Mouse (Mus musculus) C2C12 (cell line): ENCODE data around the gene Grid1. TPM values are rescaled to one million over a fixed set of nuclear protein-coding genes. Genes with fewer than 3 reads are reported as not detected.

ENCODE experiments used
- H3K27me3 ChIP-seq: one replicate; pipeline ENCODE4 v1.6.1; 2011; ENCODE audit not compliant: control insufficient read depth, insufficient read depth, insufficient read length
- H3K36me3 ChIP-seq: one replicate; pipeline ENCODE4 v1.6.1; 2011; ENCODE audit not compliant: control insufficient read depth, insufficient read depth
- H3K4me3 ChIP-seq: one replicate; pipeline ENCODE4 v1.5.1; 2011; ENCODE audit warnings: mild to moderate bottlenecking, control low read depth; ENCODE audit not compliant: poor library complexity, insufficient read depth, severe bottlenecking
- H3K79me2 ChIP-seq: one replicate; pipeline ENCODE4 v1.6.1; 2011; ENCODE audit not compliant: control insufficient read depth, insufficient read depth
- H3K79me3 ChIP-seq: one replicate; pipeline ENCODE4 v1.6.1; 2011; ENCODE audit warnings: low read depth, control low read depth
- H3ac ChIP-seq: one replicate; pipeline ENCODE3; 2011; ENCODE audit warnings: low read depth; ENCODE audit not compliant: control insufficient read depth, insufficient read length
- CEBPB ChIP-seq: IDR thresholded peaks from one replicate; pipeline ENCODE4 v1.6.1; 2011; ENCODE audit warnings: low read depth, mild to moderate bottlenecking, control low read depth, moderate library complexity
- CTCF ChIP-seq: IDR thresholded peaks from one replicate; pipeline ENCODE4 v1.5.1; 2011; ENCODE audit not compliant: control insufficient read depth, insufficient read depth, insufficient read length
- FOSL1 ChIP-seq: IDR thresholded peaks from one replicate; pipeline ENCODE4 v1.8.0; 2011; ENCODE audit warnings: mild to moderate bottlenecking, low read length; ENCODE audit not compliant: poor library complexity, insufficient read depth, severe bottlenecking
- MAX ChIP-seq: IDR thresholded peaks from one replicate; pipeline ENCODE4 v1.6.1; 2011; ENCODE audit warnings: mild to moderate bottlenecking, control low read depth
- MYOD1 ChIP-seq: IDR thresholded peaks from one replicate; pipeline ENCODE4 v1.6.1; 2011; ENCODE audit warnings: low read depth; ENCODE audit not compliant: control insufficient read depth, insufficient read length
- MYOG ChIP-seq: IDR thresholded peaks from one replicate; pipeline ENCODE4 v1.6.1; 2011; ENCODE audit not compliant: control insufficient read depth, insufficient read length; ENCODE audit errors: extremely low read depth
- USF1 ChIP-seq: IDR thresholded peaks from one replicate; pipeline ENCODE4 v1.6.1; 2011; ENCODE audit warnings: low read depth, mild to moderate bottlenecking, control low read depth, moderate library complexity
- polyA plus RNA-seq: library from polyadenylated mRNA; unstranded; fragments of >200 nt; fragmentation: generic; extraction: Trizol; gene quantifications from one replicate; pipeline ENCODE4 v1.2.1, GENCODE M21; 2012; ENCODE audit warnings: missing spikeins

Gene Grid1
- polyA plus RNA-seq, 1 experiment, result 0.04 TPM

- Histone ChIP-seq H3K4me3 (no peak overlapping the region), H3K79me2 (no peaks in the 10 kb centered on the region), H3K79me3 (no peaks in the 10 kb centered on the region), H3K36me3 (no peaks in the 10 kb centered on the region), H3K27me3 (no peaks in the 10 kb centered on the region), H3ac (no peak overlapping the region)
- no peak for TF ChIP-seq MYOG
- TF ChIP-seq MAX, result no peak
Measured at GRCm38 (mm10) chr14:34868513-34869260, 48.8 kb downstream of the Grid1 start.

- no peaks in the 10 kb centered on the region for H3K79me3 ChIP-seq
- TF ChIP-seq MYOG (no peak), MYOD1 (no peak), USF1 (no peak), MAX (no peak), FOSL1 (no peak), CEBPB (no peak), CTCF (no peak)
Measured at GRCm38 (mm10) chr14:34879996-34880395, 60.1 kb downstream of the Grid1 start.

GRCm38 (mm10) chr14:34880431-34881421 is 60.8 kb downstream of the Grid1 start:
- no peaks in the 10 kb centered on the region for H3K36me3 ChIP-seq
- H3K79me2 ChIP-seq, result no peaks in the 10 kb centered on the region
- no peaks in the 10 kb centered on the region for H3K79me3 ChIP-seq
- TF ChIP-seq USF1, result no peak
- TF ChIP-seq FOSL1, result no peak
- TF ChIP-seq CEBPB, result no peak
- H3K27me3 ChIP-seq, result peaks cover 18% of the 10 kb centered on the region
- H3K4me3 ChIP-seq, result no peak overlapping the region
- no peak overlapping the region for H3ac ChIP-seq

More at GRCm38 (mm10) chr14:34879996-34880395, 60.1 kb downstream of the Grid1 start:
- H3K4me3 ChIP-seq, result no peak overlapping the region
- H3ac ChIP-seq, result no peak overlapping the region
- peaks cover 18% of the 10 kb centered on the region for H3K27me3 ChIP-seq
- no peaks in the 10 kb centered on the region for H3K36me3 ChIP-seq
- no peaks in the 10 kb centered on the region for H3K79me2 ChIP-seq

DNA sequence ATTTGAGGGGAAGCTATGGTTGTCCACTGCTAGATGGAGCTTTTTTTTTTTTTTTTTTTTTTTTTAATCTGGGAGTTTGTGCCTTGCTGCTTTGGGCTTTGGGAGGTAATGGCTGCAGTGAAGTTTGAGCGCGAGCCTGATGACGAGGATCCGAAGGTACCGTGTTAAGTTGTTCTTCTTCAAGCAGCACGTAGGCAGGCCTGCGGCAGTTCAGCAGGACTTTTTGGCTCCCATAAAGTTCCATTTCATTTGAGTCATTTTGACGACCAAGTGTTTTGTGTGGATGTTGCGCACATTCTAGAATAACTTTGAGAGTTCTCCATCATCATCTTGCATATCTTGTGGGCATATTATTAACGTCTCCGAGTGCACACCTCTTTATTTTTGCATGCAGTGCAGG is 64.3 kb downstream of the Grid1 start:
- H3K79me2 ChIP-seq, result no peaks in the 10 kb centered on the region
- peaks cover 14% of the 10 kb centered on the region for H3K27me3 ChIP-seq
- no peaks in the 10 kb centered on the region for H3K36me3 ChIP-seq
- TF ChIP-seq USF1 (no peak), MYOG (no peak), FOSL1 (no peak), MAX (no peak), CTCF (no peak), CEBPB (no peak), MYOD1 (no peak)
- H3K4me3 ChIP-seq, result no peak overlapping the region
- H3K79me3 ChIP-seq, result no peaks in the 10 kb centered on the region
- no peak overlapping the region for H3ac ChIP-seq

GRCm38 (mm10) chr14:34884611-34885010 is 64.7 kb downstream of the Grid1 start:
- H3K4me3 ChIP-seq, result no peak overlapping the region
- no peaks in the 10 kb centered on the region for H3K79me2 ChIP-seq
- H3K79me3 ChIP-seq, result no peaks in the 10 kb centered on the region
- H3K27me3 ChIP-seq, result peaks cover 14% of the 10 kb centered on the region
- H3K36me3 ChIP-seq, result no peaks in the 10 kb centered on the region
- H3ac ChIP-seq, result no peak overlapping the region
- TF ChIP-seq MYOD1, result no peak
- TF ChIP-seq CEBPB, result no peak
- no peak for TF ChIP-seq MAX
- TF ChIP-seq USF1, result no peak
- no peak for TF ChIP-seq CTCF
- TF ChIP-seq MYOG, result no peak
- TF ChIP-seq FOSL1, result no peak
